Mouse (Mus musculus): Measurements from ENCODE around the gene Gls2.

DNA sequence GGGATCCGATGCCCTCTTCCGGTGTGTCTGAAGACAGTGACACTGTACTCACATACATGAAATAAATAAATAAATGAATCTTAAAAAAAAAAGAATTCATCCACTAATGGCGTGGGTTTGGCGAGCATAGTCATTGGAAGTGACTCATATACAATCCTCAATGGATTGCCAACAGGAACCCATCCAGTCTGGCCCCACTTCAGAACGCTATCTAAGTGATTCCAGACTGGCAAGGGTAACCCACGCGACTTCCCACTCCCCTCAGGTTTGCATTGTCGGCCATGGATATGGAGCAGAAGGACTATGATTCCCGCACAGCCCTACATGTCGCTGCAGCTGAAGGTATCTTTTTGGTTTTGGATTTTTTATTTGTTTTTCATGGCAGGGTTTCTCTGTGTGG lies 14.1 kb downstream of the Gls2 start:
- TF ChIP-seq CTCF (IDR thresholded peaks at IDR 0.05; ENCODE audit: insufficient read depth, low read length) (no peak), POLR2A (IDR thresholded peaks at IDR 0.05; ENCODE audit: borderline replicate concordance, extremely low read depth, low read depth, low read length) (no peak)

All from lung, adult 2 months (tissue).